In genomic region chr11:107546667-107547301, GRCm38 (mm10) we compare ENCODE assay signal across 8 mouse cellular contexts. TPM values are rescaled to one million over a fixed set of nuclear protein-coding genes. Genes with fewer than 3 reads are reported as not detected.
DNase-seq lines count a peak whose midpoint lies in the region; ATAC-seq and TF ChIP-seq lines count a peak whose summit lies in the region.

No protein-coding gene starts in this region.

- no peaks in the 10 kb centered on the region for H3K9me3 ChIP-seq in forebrain, embryonic 12.5 days
- H3K9me3 ChIP-seq in liver, embryonic 14.5 days (ENCODE audit: control insufficient read depth, low read length) = no peaks in the 10 kb centered on the region
- no peaks in the 10 kb centered on the region for H3K9me3 ChIP-seq in neural tube, embryonic 12.5 days

- H3K27me3 ChIP-seq in forebrain, embryonic 12.5 days = peaks cover 10% of the 10 kb centered on the region; the same call in 1 of the 2 replicates
- H3K27me3 ChIP-seq in liver, embryonic 14.5 days (ENCODE audit: control insufficient read depth, insufficient read depth, low read length) = peaks cover 19% of the 10 kb centered on the region
- H3K27me3 ChIP-seq in neural tube, embryonic 12.5 days (replicated peaks) = no peaks in the 10 kb centered on the region

- TF ChIP-seq CTCF in liver, embryonic 14.5 days (IDR thresholded peaks at IDR 0.05; ENCODE audit: low read depth) = peak; percentile 24; the same call in 1 of the 2 replicates

- TF ChIP-seq EP300 in liver, embryonic 14.5 days (IDR thresholded peaks at IDR 0.05; ENCODE audit: low read depth) = no peak

- H3K4me1 ChIP-seq in forebrain, embryonic 12.5 days = peaks cover 20% of the 10 kb centered on the region
- H3K4me1 ChIP-seq in liver, embryonic 14.5 days (replicated peaks; ENCODE audit: control insufficient read depth in 2 of 2, insufficient read depth in 2 of 2, low read length in 1 of 2) = peaks cover 0 to 7% of the 10 kb centered on the region in 2 experiments
- H3K4me1 ChIP-seq in neural tube, embryonic 12.5 days = peaks cover 16% of the 10 kb centered on the region

- peak overlapping the region; percentile 97 for H3K4me3 ChIP-seq in forebrain, embryonic 12.5 days (replicated peaks)
- peak overlapping the region; percentile 92 to 97 for H3K4me3 ChIP-seq in liver, embryonic 14.5 days (ENCODE audit: insufficient read depth in 1 of 2, low read depth in 2 of 2, low read length in 2 of 2)
- H3K4me3 ChIP-seq in neural tube, embryonic 12.5 days = peak overlapping the region; percentile 96

- under 1% methylated on average over 34 of the region's 37 CpGs for WGBS in forebrain, embryonic 12.5 days
- under 1% methylated on average over 37 of the region's 37 CpGs for WGBS in liver, embryonic 14.5 days (ENCODE audit: insufficient replicate concordance)
- 1% methylated on average over 37 of the region's 37 CpGs for WGBS in neural tube, embryonic 12.5 days

- peaks cover 15% of the 10 kb centered on the region for H3K36me3 ChIP-seq in forebrain, embryonic 12.5 days (replicated peaks)
- no peaks in the 10 kb centered on the region; the same call in 1 of the 2 replicates for H3K36me3 ChIP-seq in liver, embryonic 14.5 days (replicated peaks; ENCODE audit: control insufficient read depth, insufficient read depth, low read depth)
- peaks cover 12% of the 10 kb centered on the region; the same call in 1 of the 2 replicates for H3K36me3 ChIP-seq in neural tube, embryonic 12.5 days

- peak; percentile 30 for DNase-seq in ovary, postnatal 36 days (ENCODE audit: low spot score)
- DNase-seq in ovary, adult 18-20 months (ENCODE audit: low spot score) = no peak
- peak; percentile 11 to 14 for DNase-seq in adrenal gland, postnatal 4 days (ENCODE audit: low spot score in 2 of 2)
- DNase-seq in liver, embryonic 14.5 days (ENCODE audit: low read depth in 3 of 3, low spot score in 3 of 3) = no peak
- peak; percentile 24 to 61 for DNase-seq in urinary bladder, postnatal 4 days (ENCODE audit: low spot score in 2 of 2)

- no peak overlapping the region; the same call in 1 of the 2 replicates for H3K27ac ChIP-seq in forebrain, embryonic 12.5 days
- H3K27ac ChIP-seq in liver, embryonic 14.5 days = no peak overlapping the region
- no peak overlapping the region for H3K27ac ChIP-seq in neural tube, embryonic 12.5 days

- peak; percentile 54 for ATAC-seq in forebrain, embryonic 12.5 days (ENCODE audit: low FRiP score)
- peak; percentile 9 for ATAC-seq in inflammation-experienced regulatory T-cells, adult 6 months
- no peak for ATAC-seq in liver, embryonic 14.5 days (ENCODE audit: insufficient read depth)
- ATAC-seq in neural tube, embryonic 12.5 days (ENCODE audit: low FRiP score, low read depth) = peak; percentile 60

- H3K4me2 ChIP-seq in forebrain, embryonic 12.5 days = peak overlapping the region; percentile 100
- H3K4me2 ChIP-seq in liver, embryonic 14.5 days (ENCODE audit: low read depth) = peak overlapping the region; percentile 97
- H3K4me2 ChIP-seq in neural tube, embryonic 12.5 days (replicated peaks) = peak overlapping the region; percentile 97

- peak overlapping the region; percentile 82 for H3K9ac ChIP-seq in forebrain, embryonic 12.5 days
- H3K9ac ChIP-seq in liver, embryonic 14.5 days (replicated peaks) = peak overlapping the region; percentile 92
- peak overlapping the region; percentile 90 for H3K9ac ChIP-seq in neural tube, embryonic 12.5 days

RNA-seq across cellular contexts. Expression of gene Helz, which starts 0.9 kb away (rescaled TPM):
- 10 to 100 TPM; 35.5 to 37.1 TPM for total RNA-seq in adrenal gland, postnatal 4 days (2021)
- polyA plus RNA-seq in forebrain, embryonic 12.5 days (2016; fragmentation: Nextera tagmentation; extraction: Ambion mirVana) = 21.1 and 21.7 TPM in 2 replicates
- 10 to 100 TPM; 22.5 to 30.6 (median 22.6) TPM for polyA plus RNA-seq in inflammation-experienced regulatory T-cells, adult 6 months (2017; shearing (Covaris generic))
- 3.0 TPM in 2 replicates for polyA plus RNA-seq in liver, embryonic 14.5 days (2012; rRNA removed)
- 5.6 and 6.0 TPM in 2 replicates for polyA plus RNA-seq in liver, embryonic 14.5 days (2014; fragmentation: Nextera tagmentation; extraction: Ambion mirVana)
- 18.4 and 20.1 TPM in 2 replicates for polyA plus RNA-seq in neural tube, embryonic 12.5 days (2016; fragmentation: Nextera tagmentation; extraction: Ambion mirVana)

Comparison
In these comparisons a context has a peak if more than half of its experiments do, and no peak if none do; other contexts are left out.
1. DNase-seq: peak in ovary, postnatal 36 days (single experiment), adrenal gland, postnatal 4 days (2 of 2) and urinary bladder, postnatal 4 days (2 of 2); none in ovary, adult 18-20 months (single experiment) and liver, embryonic 14.5 days (0 of 3).
2. Peak in every context shown above with its lines, with median percentiles within 50 percentile points of each other: H3K4me2 ChIP-seq, H3K4me3 ChIP-seq and H3K9ac ChIP-seq.